Mouse (Mus musculus) stomach, embryonic 15.5 days (tissue): Measurements from ENCODE around the gene Arhgap23. TPM values are rescaled to one million over a fixed set of nuclear protein-coding genes. Genes with fewer than 3 reads are reported as not detected.

ENCODE experiments used
- ATAC-seq: fragments of 200-750 bp; cut with Nextera tagmentation; 2 replicates; pipeline ENCODE4 v1.8.0; 2017; ENCODE audit warnings: low read depth, moderate number of reproducible peaks, moderate TSS enrichment; ENCODE audit not compliant: insufficient read depth, low FRiP score
- H3K27ac ChIP-seq: fragments of 300-500 bp; sonication (generic); 2 replicates; pipeline ENCODE4 v1.5.1; 2015; ENCODE audit warnings: mild to moderate bottlenecking, inconsistent platforms
- H3K27me3 ChIP-seq: fragments of 300-500 bp; sonication (generic); replicated peaks from 2 replicates; pipeline ENCODE4 v1.6.1; 2015; ENCODE audit warnings: inconsistent platforms
- H3K36me3 ChIP-seq: fragments of 300-500 bp; sonication (generic); 2 replicates; pipeline ENCODE4 v1.6.1; 2015; ENCODE audit warnings: inconsistent platforms
- H3K4me1 ChIP-seq: fragments of 300-500 bp; sonication (generic); 2 replicates; pipeline ENCODE4 v1.6.1; 2015; ENCODE audit warnings: inconsistent platforms
- H3K4me2 ChIP-seq: fragments of 300-500 bp; sonication (generic); 2 replicates; pipeline ENCODE4 v1.6.1; 2015; ENCODE audit warnings: mild to moderate bottlenecking, inconsistent platforms
- H3K4me3 ChIP-seq: fragments of 300-500 bp; sonication (generic); replicated peaks from 2 replicates; pipeline ENCODE4 v1.5.1; 2015; ENCODE audit warnings: inconsistent platforms
- H3K9ac ChIP-seq: fragments of 300-500 bp; sonication (generic); 2 replicates; pipeline ENCODE4 v1.6.1; 2015; ENCODE audit warnings: inconsistent platforms
- H3K9me3 ChIP-seq: fragments of 300-500 bp; sonication (generic); 2 replicates; pipeline ENCODE4 v1.6.1; 2016; ENCODE audit warnings: inconsistent platforms
- WGBS: fragments of 180-500 bp; shearing (Covaris S2); methylation state at CpG from one replicate; pipeline ENCODE4 v1.1.7; 2015; 5-methylcytosine and 5-hydroxymethylcytosine counted together
- polyA plus RNA-seq: library from polyadenylated mRNA; unstranded; fragments of >200 nt; fragmentation: Nextera tagmentation; extraction: Ambion mirVana; gene quantifications from 2 replicates; pipeline ENCODE4 v1.2.1, GENCODE M21; 2015

Gene Arhgap23
- polyA plus RNA-seq, 1 experiment from 2014 or later: 6.2 TPM

DNA sequence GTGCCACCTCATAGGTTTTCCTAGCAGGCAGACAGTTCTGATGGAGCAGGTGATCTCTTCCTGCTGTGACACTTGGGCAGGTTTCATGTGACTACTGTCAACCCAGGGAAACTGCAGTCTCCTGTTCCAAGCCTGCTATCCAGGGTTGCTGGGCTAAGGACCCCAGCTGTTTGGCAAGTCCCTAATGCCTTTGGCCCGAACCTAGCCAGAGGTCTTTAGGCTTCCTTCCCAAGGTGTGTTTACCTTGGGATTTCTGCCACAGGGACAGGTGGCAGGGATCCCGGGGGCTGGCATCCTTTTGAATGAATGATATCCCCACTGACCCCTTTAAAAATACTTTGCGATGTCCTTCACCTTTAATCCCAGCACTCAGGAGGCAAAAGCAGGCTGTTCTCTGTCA, 7.9 kb upstream of the Arhgap23 start:
- Histone ChIP-seq H3K9ac (no peak overlapping the region), H3K27me3 (peaks cover 3% of the 10 kb centered on the region; the same call in 1 of the 2 replicates), H3K27ac (no peak overlapping the region), H3K4me2 (no peak overlapping the region), H3K36me3 (no peaks in the 10 kb centered on the region), H3K4me1 (peaks cover 40% of the 10 kb centered on the region), H3K9me3 (no peaks in the 10 kb centered on the region), H3K4me3 (no peak overlapping the region)
- ATAC-seq: no peak
- 69% methylated on average over 3 of the region's 3 CpGs for WGBS

GRCm38 (mm10) chr11:97408171-97408570, 7.2 kb upstream of the Arhgap23 start:
- peaks cover 3% of the 10 kb centered on the region; the same call in 1 of the 2 replicates for H3K27me3 ChIP-seq
- no peaks in the 10 kb centered on the region for H3K36me3 ChIP-seq
- no peak for ATAC-seq
- H3K9me3 ChIP-seq: no peaks in the 10 kb centered on the region
- H3K4me2 ChIP-seq: no peak overlapping the region
- H3K9ac ChIP-seq: no peak overlapping the region
- H3K27ac ChIP-seq: no peak overlapping the region
- peaks cover 43% of the 10 kb centered on the region for H3K4me1 ChIP-seq
- WGBS: 5% methylated on average over 6 of the region's 6 CpGs
- H3K4me3 ChIP-seq: no peak overlapping the region

DNA sequence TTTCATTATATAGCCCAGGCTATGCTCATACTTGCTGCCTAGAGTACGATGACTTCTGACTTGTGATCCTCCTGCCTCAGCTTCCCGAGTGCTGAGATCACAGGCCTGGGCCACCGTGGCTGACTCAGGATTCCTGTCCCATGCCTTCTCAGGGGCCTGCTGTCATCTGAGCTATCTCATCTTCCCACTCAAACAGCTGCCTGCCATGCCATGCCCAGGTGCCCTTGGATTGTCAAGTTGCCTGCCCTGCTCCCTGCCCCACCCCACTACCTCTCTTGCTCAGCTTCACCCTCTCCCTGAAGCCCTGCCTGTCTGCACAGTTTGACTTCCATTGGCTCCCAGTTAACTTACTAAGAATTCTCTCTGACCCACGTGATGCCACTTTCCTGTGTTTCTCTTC, 4.4 kb upstream of the Arhgap23 start:
- 80% methylated on average over 4 of the region's 4 CpGs for WGBS
- ATAC-seq: no peak

GRCm38 (mm10) chr11:97412117-97412516, 3.2 kb upstream of the Arhgap23 start:
- Histone ChIP-seq H3K9me3 (no peaks in the 10 kb centered on the region), H3K4me2 (no peak overlapping the region), H3K27ac (0 out of 2 replicates have a peak overlapping the region, but pooled peaks have one; percentile 23), H3K4me1 (peaks cover 28% of the 10 kb centered on the region), H3K4me3 (no peak overlapping the region), H3K27me3 (no peaks in the 10 kb centered on the region), H3K36me3 (no peaks in the 10 kb centered on the region), H3K9ac (no peak overlapping the region)
- ATAC-seq: no peak
- WGBS: 14% methylated on average over 3 of the region's 3 CpGs

More for the DNA sequence above, 4.4 kb upstream of the Arhgap23 start:
- Histone ChIP-seq H3K9me3 (no peaks in the 10 kb centered on the region), H3K4me3 (no peak overlapping the region), H3K9ac (no peak overlapping the region), H3K36me3 (no peaks in the 10 kb centered on the region), H3K4me2 (no peak overlapping the region), H3K27ac (no peak overlapping the region), H3K27me3 (peaks cover 3% of the 10 kb centered on the region; the same call in 1 of the 2 replicates), H3K4me1 (peaks cover 29% of the 10 kb centered on the region)

DNA sequence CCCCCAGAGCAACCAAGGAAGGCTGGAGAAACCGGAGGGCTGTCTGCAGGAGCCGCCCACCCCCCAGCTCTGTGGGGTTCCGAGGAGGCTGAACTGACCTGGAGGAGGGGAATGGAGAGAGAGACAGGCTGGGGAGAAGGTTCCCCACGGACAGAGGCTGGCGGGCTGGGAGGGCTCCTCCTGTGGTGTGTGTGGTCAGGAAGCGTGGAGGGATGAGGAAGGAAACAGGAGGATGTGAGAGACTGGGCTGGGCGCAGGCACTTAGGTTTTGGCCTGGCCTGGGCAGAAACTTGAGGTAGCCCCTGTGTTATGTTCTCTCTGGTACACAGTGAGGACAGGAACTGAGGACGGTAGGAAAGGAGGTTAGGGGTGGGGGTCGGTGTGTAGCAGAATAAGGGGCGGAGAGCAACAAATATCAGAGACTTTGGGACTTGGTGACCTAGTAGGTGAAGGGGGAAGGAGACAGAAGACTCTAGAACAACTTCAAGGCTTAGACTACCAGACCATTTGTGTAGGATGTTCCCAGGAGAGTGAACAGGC, 2.5 kb upstream of the Arhgap23 start:
- no peak for ATAC-seq
- Histone ChIP-seq H3K9ac (no peak overlapping the region), H3K4me1 (peaks cover 30% of the 10 kb centered on the region), H3K4me2 (no peak overlapping the region), H3K27me3 (no peaks in the 10 kb centered on the region), H3K36me3 (no peaks in the 10 kb centered on the region), H3K9me3 (no peaks in the 10 kb centered on the region), H3K4me3 (no peak overlapping the region), H3K27ac (peak overlapping the region; percentile 23; the same call in 1 of the 2 replicates)
- 57% methylated on average over 10 of the region's 10 CpGs for WGBS

DNA sequence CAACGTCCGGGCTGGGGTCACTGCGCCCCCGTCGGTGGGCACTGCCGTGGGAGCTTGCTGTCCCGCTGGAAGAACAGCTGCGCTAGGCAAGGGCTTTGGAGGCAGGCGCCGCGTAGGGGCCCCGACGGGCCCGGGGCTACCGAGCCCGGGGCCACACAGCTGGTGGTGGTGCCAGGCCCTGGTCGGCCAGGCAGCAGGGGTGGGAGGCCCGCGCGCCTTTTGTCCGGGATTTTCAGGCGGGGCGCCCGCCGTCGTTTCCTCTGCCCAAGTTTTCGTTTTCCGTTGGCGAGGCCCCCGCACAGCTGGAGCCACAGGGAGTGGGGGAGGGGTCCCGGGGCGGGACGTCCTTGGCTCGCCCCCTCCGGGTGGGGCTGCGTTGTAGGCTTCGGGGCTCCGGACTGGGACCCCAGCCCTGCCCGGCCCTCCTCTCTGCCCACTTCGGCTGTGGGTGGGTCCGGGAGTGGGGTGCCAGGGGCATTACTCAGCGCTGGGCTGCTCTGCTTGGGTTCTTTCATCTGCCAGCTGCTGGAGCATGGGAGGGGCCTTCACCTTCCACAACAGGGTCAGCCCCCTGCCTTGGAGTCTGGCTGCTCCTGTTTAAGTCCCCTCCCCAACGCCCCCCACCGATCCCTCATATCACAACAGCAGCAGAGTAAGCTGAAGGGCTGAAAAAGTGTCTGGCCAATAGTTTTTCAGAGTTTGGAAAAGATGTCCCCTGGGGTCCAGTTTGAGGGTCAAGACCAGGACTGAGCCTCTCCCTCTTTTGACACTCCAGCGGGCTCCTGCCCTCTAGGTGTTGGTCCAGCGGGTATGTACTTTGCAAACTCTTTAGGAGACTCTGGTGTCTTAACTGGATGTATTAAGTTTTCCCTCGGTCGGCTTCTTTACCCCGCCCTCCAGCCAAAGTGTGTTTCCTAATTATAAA, 641 bp downstream of the Arhgap23 start:
- 2% methylated on average over 48 of the region's 49 CpGs for WGBS
- peak overlapping the region; percentile 79 for H3K9ac ChIP-seq
- no peaks in the 10 kb centered on the region for H3K36me3 ChIP-seq
- H3K4me1 ChIP-seq: peaks cover 37% of the 10 kb centered on the region
- no peaks in the 10 kb centered on the region for H3K9me3 ChIP-seq
- H3K4me2 ChIP-seq: peak overlapping the region; percentile 84
- H3K4me3 ChIP-seq: peak overlapping the region; percentile 92
- ATAC-seq: peak; percentile 33
- H3K27ac ChIP-seq: peak overlapping the region; percentile 83
- H3K27me3 ChIP-seq: no peaks in the 10 kb centered on the region

DNA sequence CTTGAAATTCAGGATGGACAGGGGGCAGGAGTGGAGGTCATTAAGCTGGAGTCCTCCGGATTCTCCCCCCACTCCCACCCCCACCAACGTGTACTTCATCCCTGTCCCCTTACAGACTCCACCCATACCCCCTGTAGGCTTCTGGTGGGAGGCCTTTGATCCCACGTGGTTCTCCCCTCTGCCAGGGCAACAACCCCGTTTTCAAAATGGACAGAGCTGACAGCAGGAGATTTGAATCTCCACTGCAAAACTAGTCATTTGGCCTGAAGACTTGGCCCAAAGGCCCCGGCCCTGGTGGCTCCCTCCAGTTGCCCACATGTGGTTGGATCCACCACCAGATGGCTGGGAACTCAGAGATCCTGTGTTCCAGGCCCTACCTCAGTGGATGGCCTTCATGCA, 1.3 kb downstream of the Arhgap23 start:
- Histone ChIP-seq H3K9ac (no peak overlapping the region), H3K4me3 (peak overlapping the region; percentile 92), H3K4me2 (peak overlapping the region; percentile 84), H3K27ac (no peak overlapping the region; the same call in 1 of the 2 replicates), H3K4me1 (peaks cover 37% of the 10 kb centered on the region), H3K9me3 (no peaks in the 10 kb centered on the region), H3K27me3 (no peaks in the 10 kb centered on the region), H3K36me3 (no peaks in the 10 kb centered on the region)
- WGBS: 17% methylated on average over 5 of the region's 5 CpGs
- ATAC-seq: no peak

GRCm38 (mm10) chr11:97418834-97419539, 3.7 kb downstream of the Arhgap23 start:
- Histone ChIP-seq H3K4me2 (no peak overlapping the region), H3K9ac (no peak overlapping the region), H3K9me3 (no peaks in the 10 kb centered on the region), H3K36me3 (no peaks in the 10 kb centered on the region), H3K27ac (no peak overlapping the region), H3K27me3 (no peaks in the 10 kb centered on the region), H3K4me1 (peaks cover 30% of the 10 kb centered on the region), H3K4me3 (no peak overlapping the region)
- ATAC-seq: no peak
- WGBS: 74% methylated on average over 14 of the region's 14 CpGs

GRCm38 (mm10) chr11:97419540-97419900, 4.2 kb downstream of the Arhgap23 start:
- H3K4me2 ChIP-seq: no peak overlapping the region
- H3K27ac ChIP-seq: no peak overlapping the region
- no peaks in the 10 kb centered on the region for H3K27me3 ChIP-seq
- no peak overlapping the region for H3K4me3 ChIP-seq
- 57% methylated on average over 5 of the region's 5 CpGs for WGBS
- no peak overlapping the region for H3K9ac ChIP-seq
- no peak for ATAC-seq
- H3K4me1 ChIP-seq: peaks cover 32% of the 10 kb centered on the region
- no peaks in the 10 kb centered on the region for H3K9me3 ChIP-seq
- no peaks in the 10 kb centered on the region for H3K36me3 ChIP-seq

- Histone ChIP-seq H3K4me2 (no peak overlapping the region), H3K4me3 (no peak overlapping the region), H3K4me1 (peaks cover 22% of the 10 kb centered on the region), H3K9ac (no peak overlapping the region), H3K36me3 (no peaks in the 10 kb centered on the region), H3K27me3 (no peaks in the 10 kb centered on the region), H3K9me3 (no peaks in the 10 kb centered on the region), H3K27ac (peak overlapping the region; percentile 57; the same call in 1 of the 2 replicates)
- no peak for ATAC-seq
- WGBS: 63% methylated on average over 4 of the region's 4 CpGs
Measured at GRCm38 (mm10) chr11:97422507-97422906, 7.2 kb downstream of the Arhgap23 start.

DNA sequence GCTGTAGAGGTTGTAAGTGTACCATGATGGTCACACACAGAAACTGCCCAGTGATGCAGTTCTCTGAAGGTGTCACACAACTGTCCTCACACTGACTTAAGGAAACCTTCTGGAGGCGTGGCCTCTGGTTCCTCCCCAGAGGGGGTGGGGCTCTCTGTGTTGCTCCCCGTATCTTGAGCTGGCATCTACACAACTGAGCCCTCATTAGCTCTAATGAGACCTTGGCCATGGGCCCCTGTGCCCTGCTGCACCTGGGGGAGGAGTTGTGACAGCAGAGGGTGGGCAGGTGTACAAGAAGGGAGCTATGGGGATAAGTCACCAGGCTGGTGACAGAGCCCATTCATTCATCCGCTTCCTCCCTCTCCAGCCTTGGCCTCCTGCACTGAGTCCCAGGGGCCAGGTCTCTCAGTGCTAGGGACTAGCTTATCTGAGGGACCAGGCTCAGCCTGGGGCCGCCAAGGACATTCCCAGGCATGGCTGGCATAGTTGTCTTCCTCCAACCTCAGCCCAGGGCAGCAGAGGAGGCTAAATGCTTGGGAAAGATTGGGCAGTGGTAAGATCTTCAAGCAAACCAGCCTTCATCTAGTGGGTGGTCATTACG, 8.9 kb downstream of the Arhgap23 start:
- ATAC-seq: peak; percentile 69

More for the DNA sequence above, 8.9 kb downstream of the Arhgap23 start:
- Histone ChIP-seq H3K4me3 (no peak overlapping the region), H3K36me3 (no peaks in the 10 kb centered on the region), H3K9me3 (no peaks in the 10 kb centered on the region), H3K27ac (peak overlapping the region; percentile 63; the same call in 1 of the 2 replicates), H3K27me3 (no peaks in the 10 kb centered on the region), H3K4me2 (no peak overlapping the region), H3K4me1 (peaks cover 30% of the 10 kb centered on the region), H3K9ac (no peak overlapping the region)
- 55% methylated on average over 5 of the region's 5 CpGs for WGBS
